Comparison of ENCODE assay signal across 7 mouse cellular contexts in genomic region chr1:162548016-162548916, GRCm38 (mm10). TPM values are rescaled to one million over a fixed set of nuclear protein-coding genes. Genes with fewer than 3 reads are reported as not detected.
DNase-seq lines count a peak whose midpoint lies in the region; ATAC-seq lines count a peak whose summit lies in the region.

Mettl13 (minus strand) TSS chr1:162548551.

- peak within 1 kb of the TSS; percentile 68 for H3K4me3 ChIP-seq in intestine, embryonic 15.5 days (replicated peaks)
- H3K4me3 ChIP-seq in midbrain, embryonic 10.5 days = peak within 1 kb of the TSS; percentile 63

- H3K27me3 ChIP-seq in intestine, embryonic 15.5 days (replicated peaks) = no peaks in the 10 kb centered on the region
- no peaks in the 10 kb centered on the region for H3K27me3 ChIP-seq in midbrain, embryonic 10.5 days (ENCODE audit: low read depth, poor library complexity, severe bottlenecking)

- H3K4me2 ChIP-seq in intestine, embryonic 15.5 days (replicated peaks) = peak within 1 kb of the TSS; percentile 81

- no peaks in the 10 kb centered on the region for H3K9me3 ChIP-seq in intestine, embryonic 15.5 days
- no peaks in the 10 kb centered on the region for H3K9me3 ChIP-seq in midbrain, embryonic 10.5 days (replicated peaks)

- H3K4me1 ChIP-seq in intestine, embryonic 15.5 days (replicated peaks) = no peaks in the 10 kb centered on the region; the same call in 1 of the 2 replicates
- H3K4me1 ChIP-seq in midbrain, embryonic 10.5 days = peaks cover 21% of the 10 kb centered on the region

- intact Hi-C loops in left cerebral cortex, postnatal 25 days (cut with DNase I) = loop anchor here (1.0 to 5.0 kb wide), 4 partner anchors 22 to 192 kb away; partner anchors contain the start of genes Dnm3 and Vamp4

- WGBS in intestine, embryonic 15.5 days = under 1% methylated on average over 52 of the region's 52 CpGs
- WGBS in midbrain, embryonic 10.5 days = under 1% methylated on average over 52 of the region's 52 CpGs

- peak within 1 kb of the TSS; percentile 61 for H3K9ac ChIP-seq in intestine, embryonic 15.5 days

- peak; percentile 99 for ATAC-seq in intestine, embryonic 15.5 days

- H3K27ac ChIP-seq in intestine, embryonic 15.5 days = peak within 1 kb of the TSS; percentile 45
- peak within 1 kb of the TSS; percentile 76 for H3K27ac ChIP-seq in midbrain, embryonic 10.5 days (replicated peaks)

- DNase-seq in adrenal gland, adult 18-20 months (ENCODE audit: low spot score in 2 of 2) = peak; percentile 74 to 76
- DNase-seq in embryo, embryonic 11 days = peak; percentile 99
- peak; percentile 89 for DNase-seq in gastrocnemius, postnatal 25 days
- peak; percentile 88 to 95 for DNase-seq in left cerebral cortex, postnatal 25 days (ENCODE audit: low spot score in 2 of 2)
- peak; percentile 97 for DNase-seq in midbrain, embryonic 10.5 days (ENCODE audit: low spot score)
- DNase-seq in skeletal muscle tissue, adult 2 months (ENCODE audit: low read depth, low spot score) = peak; percentile 95

- peaks cover 17% of the 10 kb centered on the region for H3K36me3 ChIP-seq in intestine, embryonic 15.5 days
- peaks cover 31% of the 10 kb centered on the region for H3K36me3 ChIP-seq in midbrain, embryonic 10.5 days

RNA-seq across cellular contexts. Expression of gene Mettl13, which starts in this region (rescaled TPM):
- total RNA-seq in adrenal gland, adult 18-20 months (2021) = 10 to 100 TPM; 18.5 to 21.4 TPM
- 1 to 10 TPM; 5.5 to 6.5 TPM for total RNA-seq in gastrocnemius, postnatal 25 days (2021)
- 21.1 and 22.0 TPM in 2 replicates for polyA plus RNA-seq in intestine, embryonic 15.5 days (2015; fragmentation: Nextera tagmentation; extraction: Ambion mirVana)
- 10 to 100 TPM; 10.5 to 10.7 TPM for total RNA-seq in left cerebral cortex, postnatal 25 days (2021)
- polyA plus RNA-seq in midbrain, embryonic 10.5 days (2016; fragmentation: Nextera tagmentation; extraction: Ambion mirVana) = 26.7 and 28.5 TPM in 2 replicates

Comparison
In these comparisons a context has a peak if more than half of its experiments do, and no peak if none do; other contexts are left out.
1. Peak in every context shown above with its lines: DNase-seq, ATAC-seq, H3K4me3 ChIP-seq and H3K27ac ChIP-seq.